Mouse (Mus musculus) brown adipose tissue, adult 24 weeks (tissue): Measurements from ENCODE around the gene Birc2. TPM values are rescaled to one million over a fixed set of nuclear protein-coding genes. Genes with fewer than 3 reads are reported as not detected.
A peak's percentile ranks its signal among the peaks of the same experiment; 100 is the strongest.

Source experiments
- H3K27ac ChIP-seq: fragments of 200-500 bp; replicated peaks from 2 replicates; pipeline ENCODE4 v1.5.1; 2012; ENCODE audit warnings: low read depth, mild to moderate bottlenecking, low read length
- H3K4me1 ChIP-seq: fragments of 200-500 bp; 2 replicates; pipeline ENCODE4 v1.6.1; 2012; ENCODE audit warnings: low read length, mixed read lengths; ENCODE audit not compliant: control insufficient read depth, insufficient read depth, insufficient read length
- H3K4me3 ChIP-seq: fragments of 200-500 bp; 2 replicates; pipeline ENCODE4 v1.5.1; 2012; ENCODE audit warnings: low read depth, mild to moderate bottlenecking, low read length, moderate library complexity; ENCODE audit not compliant: insufficient read depth
- polyA plus RNA-seq: library from polyadenylated mRNA; stranded (reverse); fragments of >200 nt; gene quantifications from 2 replicates; pipeline ENCODE4 v1.2.4, GENCODE M21; 2012; ENCODE audit not compliant: missing spikeins, insufficient read depth, insufficient read length

Birc2 gene
- polyA plus RNA-seq, 1 experiment = 10.1 TPM

- Histone ChIP-seq H3K4me3 (no peak overlapping the region), H3K4me1 (peaks cover 12% of the 10 kb centered on the region), H3K27ac (no peak overlapping the region)
These were observed 11.9 kb downstream of the Birc2 start for GRCm38 (mm10) chr9:7824916-7825315.

DNA sequence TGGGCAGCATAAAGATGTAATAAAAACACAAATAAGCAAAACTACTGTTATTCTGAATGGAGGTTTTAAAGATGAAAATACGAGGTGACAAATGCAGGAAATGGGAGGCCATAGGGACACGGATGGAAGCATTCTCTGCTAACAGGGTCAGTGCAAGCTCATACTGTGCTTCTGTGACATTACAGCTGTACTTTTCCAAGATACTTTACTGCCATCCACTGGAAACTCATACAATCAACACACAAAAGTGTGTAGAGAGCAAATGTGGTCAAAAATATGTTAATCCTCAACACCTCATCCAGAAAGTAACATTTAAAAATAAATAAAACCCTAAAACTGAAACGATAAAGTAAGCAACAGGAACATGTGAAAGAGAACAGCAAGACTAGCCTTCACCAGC lies 14.1 kb downstream of the Birc2 start:
- Histone ChIP-seq H3K27ac (no peak overlapping the region), H3K4me3 (no peak overlapping the region), H3K4me1 (peaks cover 3% of the 10 kb centered on the region; the same call in 1 of the 2 replicates)

- no peaks in the 10 kb centered on the region for H3K4me1 ChIP-seq
- no peak overlapping the region for H3K4me3 ChIP-seq
- H3K27ac ChIP-seq = no peak overlapping the region
These were observed 31.8 kb downstream of the Birc2 start for GRCm38 (mm10) chr9:7805101-7805506.

DNA sequence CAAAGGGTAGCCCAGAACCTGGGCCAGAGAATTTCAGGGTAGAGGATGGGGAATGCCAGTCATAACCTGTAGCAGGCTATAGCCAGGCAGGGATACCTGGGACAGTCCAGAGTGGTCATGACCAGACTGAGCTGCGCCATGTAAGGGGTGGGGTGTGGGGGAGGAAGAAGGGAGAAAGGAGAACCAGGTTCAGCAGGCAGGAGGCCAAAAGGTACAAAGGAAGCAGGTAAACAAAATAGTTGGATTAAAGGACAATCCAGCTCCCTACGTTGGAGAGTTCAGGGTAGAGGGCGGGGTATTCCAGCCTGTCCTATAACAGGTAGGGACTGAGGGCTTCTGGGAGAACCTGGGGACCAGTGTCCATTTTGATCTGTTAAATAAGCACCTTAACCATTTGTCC lies 38.3 kb downstream of the Birc2 start:
- Histone ChIP-seq H3K27ac (no peak overlapping the region), H3K4me1 (no peaks in the 10 kb centered on the region), H3K4me3 (no peak overlapping the region)

- H3K4me3 ChIP-seq = no peak overlapping the region
- H3K27ac ChIP-seq = no peak overlapping the region
- no peaks in the 10 kb centered on the region for H3K4me1 ChIP-seq
These were observed 39.3 kb downstream of the Birc2 start for GRCm38 (mm10) chr9:7797542-7797941.

DNA sequence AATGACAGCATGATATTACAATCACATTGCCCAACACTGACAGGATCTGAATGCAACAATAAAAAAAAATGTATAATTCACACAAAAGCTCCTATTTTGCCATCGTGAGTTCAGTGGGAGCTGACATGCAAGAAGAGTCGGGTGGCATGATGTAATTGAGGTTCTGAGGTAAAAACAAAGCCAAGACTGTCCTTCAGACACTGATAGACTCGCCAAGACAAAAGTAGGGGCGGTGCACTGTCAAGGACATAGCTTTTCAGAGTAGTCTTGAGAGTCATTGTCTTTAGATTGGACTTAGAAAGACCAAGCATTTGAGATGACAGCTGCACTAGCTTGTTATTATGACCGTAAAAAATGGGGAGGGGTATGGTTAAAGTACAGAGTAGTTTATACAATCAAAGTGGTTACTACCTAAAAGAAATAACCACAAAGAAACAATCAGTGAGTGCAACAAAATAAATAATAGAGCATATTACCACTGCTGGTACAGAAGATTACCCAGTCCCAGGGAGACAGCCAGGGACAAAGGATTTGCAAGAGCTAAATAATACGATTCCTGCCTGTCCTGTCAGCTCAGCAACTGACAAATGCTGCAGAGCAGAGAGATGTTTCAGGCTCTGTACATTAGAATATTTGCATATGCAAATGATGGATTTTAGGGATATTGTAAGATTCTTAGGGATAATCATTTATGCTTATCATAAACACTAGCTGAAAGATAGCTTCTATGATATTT lies 40.6 kb downstream of the Birc2 start:
- Histone ChIP-seq H3K27ac (no peak overlapping the region), H3K4me1 (no peaks in the 10 kb centered on the region), H3K4me3 (no peak overlapping the region)

GRCm38 (mm10) chr9:7795581-7795980 lies 41.3 kb downstream of the Birc2 start:
- H3K4me3 ChIP-seq = no peak overlapping the region
- H3K4me1 ChIP-seq = no peaks in the 10 kb centered on the region
- H3K27ac ChIP-seq = no peak overlapping the region

DNA sequence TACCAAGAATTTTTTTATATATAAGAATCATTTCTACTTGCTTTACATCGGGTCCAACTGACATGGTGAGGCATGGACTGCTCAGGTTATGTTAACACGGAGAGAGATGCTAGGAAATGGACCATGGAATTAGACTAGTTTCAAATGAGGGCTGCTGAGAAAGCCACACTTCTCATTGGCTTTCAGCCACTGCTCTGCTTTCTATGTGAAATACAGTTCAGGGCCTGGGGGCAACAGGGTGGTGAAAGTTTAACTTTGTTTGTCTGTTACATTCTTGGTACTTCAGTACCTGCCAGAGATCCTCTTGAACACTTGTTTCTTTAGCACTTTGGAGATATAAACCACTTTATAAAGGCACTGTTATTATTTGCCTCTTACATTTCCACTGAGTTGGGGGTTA lies 43.3 kb downstream of the Birc2 start:
- H3K27ac ChIP-seq = no peak overlapping the region
- no peak overlapping the region for H3K4me3 ChIP-seq
- no peaks in the 10 kb centered on the region; the same call in 1 of the 2 replicates for H3K4me1 ChIP-seq

GRCm38 (mm10) chr9:7790580-7791084 lies 46.2 kb downstream of the Birc2 start:
- Histone ChIP-seq H3K4me1 (no peaks in the 10 kb centered on the region; the same call in none of the 2 replicates), H3K4me3 (no peak overlapping the region), H3K27ac (no peak overlapping the region)

DNA sequence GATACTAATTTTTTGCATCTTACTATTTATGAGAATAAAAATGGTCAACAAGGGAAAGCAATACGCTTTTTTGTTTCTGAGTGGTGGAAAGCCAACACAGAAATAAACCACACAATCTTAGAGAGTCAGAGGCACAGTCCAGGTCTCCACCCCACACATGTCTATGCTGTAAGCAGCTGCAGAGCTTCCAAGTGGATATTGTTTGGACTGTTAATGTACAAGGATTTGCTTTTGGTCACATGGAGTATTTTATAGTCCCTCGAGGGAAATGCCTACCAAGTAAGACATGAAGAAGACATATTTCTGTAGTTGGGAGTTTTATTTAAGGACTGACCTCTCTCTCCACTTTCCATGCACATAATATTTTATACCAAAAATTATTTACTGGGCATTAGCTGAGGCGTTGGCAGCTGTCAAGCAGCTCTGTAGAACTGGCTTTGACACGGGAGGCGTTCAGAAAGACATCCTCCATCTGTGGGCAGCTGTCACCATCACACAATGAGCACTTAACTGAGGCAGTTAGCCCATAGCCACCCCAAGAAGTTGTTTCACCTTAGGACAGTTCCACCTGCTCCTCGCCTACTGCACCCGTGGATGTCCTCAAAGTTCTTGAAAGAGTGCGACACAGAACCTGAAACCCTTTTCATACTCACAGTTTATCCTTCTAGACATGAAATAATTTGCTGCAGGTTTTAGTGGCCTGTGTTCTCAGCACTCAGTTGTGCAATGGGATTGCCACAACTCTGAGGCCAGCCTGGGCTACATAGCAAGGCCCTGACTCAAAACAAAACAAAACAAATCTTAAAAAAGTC lies 46.9 kb downstream of the Birc2 start:
- no peak overlapping the region for H3K4me3 ChIP-seq
- no peak overlapping the region for H3K27ac ChIP-seq
- peaks cover 3% of the 10 kb centered on the region for H3K4me1 ChIP-seq

DNA sequence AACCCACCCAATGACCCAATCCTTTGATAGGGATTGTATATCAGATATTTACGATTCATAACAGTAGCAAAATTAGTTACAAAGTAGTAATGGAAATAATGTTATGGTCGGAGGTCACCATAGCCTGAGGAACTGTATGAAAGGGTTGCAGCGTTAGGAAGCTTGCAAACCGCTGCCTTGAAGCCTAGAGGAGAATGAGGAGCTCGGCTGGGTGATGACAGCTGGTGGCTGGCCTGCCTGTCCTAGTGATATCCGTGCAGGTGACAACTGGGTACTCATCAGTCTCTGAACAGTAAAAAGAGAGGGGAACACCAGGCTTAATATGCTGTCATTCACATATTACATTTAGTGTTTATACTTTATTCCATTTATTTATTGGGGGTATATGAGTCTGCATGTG lies 48.5 kb downstream of the Birc2 start:
- H3K27ac ChIP-seq = 0 out of 2 replicates have a peak overlapping the region, but pooled peaks have one; percentile 3
- peaks cover 3% of the 10 kb centered on the region for H3K4me1 ChIP-seq
- H3K4me3 ChIP-seq = no peak overlapping the region

DNA sequence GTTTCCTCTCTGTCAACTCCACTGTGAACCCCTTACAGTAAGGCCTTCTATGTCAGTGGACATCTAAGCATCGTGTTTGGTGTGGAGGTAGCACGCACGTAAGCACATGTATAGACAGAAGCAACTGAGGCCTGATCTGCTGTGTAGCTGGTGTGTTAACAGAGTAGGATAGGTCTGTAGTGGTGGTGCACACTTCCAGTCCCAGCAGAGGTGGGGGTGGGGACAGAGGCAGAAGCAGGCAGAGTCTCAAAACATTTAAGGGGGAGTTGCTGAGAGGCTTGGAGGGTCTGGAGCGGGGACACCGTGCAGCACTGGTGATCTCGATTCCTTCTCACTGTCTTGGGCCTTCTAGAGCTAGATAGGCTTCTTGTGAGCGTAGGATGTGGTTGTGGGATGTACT lies 50.8 kb downstream of the Birc2 start:
- H3K4me3 ChIP-seq = no peak overlapping the region

GRCm38 (mm10) chr9:7785396-7785795 lies 51.5 kb downstream of the Birc2 start:
- peaks cover 3% of the 10 kb centered on the region for H3K4me1 ChIP-seq
- H3K27ac ChIP-seq = no peak overlapping the region
- H3K4me3 ChIP-seq = no peak overlapping the region

More for the DNA sequence above, 50.8 kb downstream of the Birc2 start:
- H3K4me1 ChIP-seq = peaks cover 3% of the 10 kb centered on the region
- no peak overlapping the region for H3K27ac ChIP-seq

DNA sequence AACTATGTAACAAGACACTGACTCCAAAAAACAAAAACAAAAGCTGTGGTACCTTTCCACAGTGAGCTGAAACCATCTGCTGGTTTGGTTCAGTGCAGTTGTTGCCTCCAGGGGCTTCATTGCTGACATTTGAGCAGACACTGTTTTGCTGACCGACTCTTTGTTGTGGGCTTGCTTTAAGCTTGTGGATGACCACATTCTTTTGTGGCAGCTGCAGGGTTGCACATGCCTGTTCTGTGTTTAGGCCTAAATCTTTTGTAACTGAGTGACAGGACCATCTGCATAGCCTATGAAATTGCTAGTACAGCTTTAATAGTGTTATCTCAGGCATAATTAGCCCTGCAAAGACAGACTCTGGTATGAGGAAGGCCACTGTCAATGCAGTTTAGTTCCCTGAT lies 52.2 kb downstream of the Birc2 start:
- Histone ChIP-seq H3K4me3 (no peak overlapping the region), H3K4me1 (peaks cover 3% of the 10 kb centered on the region), H3K27ac (no peak overlapping the region)

- peaks cover 3% of the 10 kb centered on the region for H3K4me1 ChIP-seq
- no peak overlapping the region for H3K4me3 ChIP-seq
- no peak overlapping the region for H3K27ac ChIP-seq
These were observed 52.8 kb downstream of the Birc2 start for GRCm38 (mm10) chr9:7783823-7784614.
